Comparison of ENCODE assay signal across 9 mouse cellular contexts in genomic region chr17:50735955-50736533, GRCm38 (mm10).
DNase-seq lines count a peak whose midpoint lies in the region; ATAC-seq and TF ChIP-seq lines count a peak whose summit lies in the region.
"Had no signal": no experiment of that assay in that cellular context is flagged by ENCODE, and none has a peak within 500 bp of the region (broad histone marks: within the 10 kb centered on the region; RNA-seq: fewer than 3 reads in every experiment).

No protein-coding gene starts in this region.

- 43% methylated on average over 8 of the region's 8 CpGs for WGBS in hindbrain, postnatal 0 days

- TF ChIP-seq CTCF in testis, adult 2 months (IDR thresholded peaks at IDR 0.05; ENCODE audit: control insufficient read depth, insufficient read depth, insufficient replicate concordance, low read depth, low read length): no peak
- TF ChIP-seq CTCF in hindbrain, postnatal 0 days (IDR thresholded peaks at IDR 0.05; ENCODE audit: low read depth): no peak

- peak; percentile 31 to 33 for DNase-seq in cerebellum, adult 18-20 months
- DNase-seq in cerebellum, postnatal 36 days: no peak
- no peak for DNase-seq in testis, postnatal 14 days (ENCODE audit: low spot score)
- DNase-seq in hindbrain, postnatal 0 days (ENCODE audit: low spot score): peak; percentile 55
- DNase-seq in kidney, postnatal 10 days: no peak
- DNase-seq in frontal cortex, adult 2 months (ENCODE audit: extremely low spot score in 1 of 2, low spot score in 1 of 2): no peak
- DNase-seq in ovary, postnatal 10 days (ENCODE audit: low spot score): no peak

- H3K4me2 ChIP-seq in hindbrain, postnatal 0 days (ENCODE audit: low read depth, low read length): no peak overlapping the region

- H3K9me3 ChIP-seq in hindbrain, postnatal 0 days (ENCODE audit: low read length): no peaks in the 10 kb centered on the region

- ATAC-seq in hindbrain, postnatal 0 days: peak; percentile 55
- ATAC-seq: inflammation-experienced regulatory T-cells, adult 6 months had no signal

- H3K4me1 ChIP-seq in testis, adult 2 months (ENCODE audit: control insufficient read depth, insufficient read depth, low read length): peaks cover 3% of the 10 kb centered on the region; the same call in 1 of the 2 replicates
- H3K4me1 ChIP-seq in hindbrain, postnatal 0 days (ENCODE audit: insufficient read depth, low read length): peaks cover 15% of the 10 kb centered on the region; the same call in 1 of the 2 replicates

- peak overlapping the region; percentile 33; the same call in 1 of the 2 replicates for H3K27ac ChIP-seq in testis, adult 2 months (ENCODE audit: control insufficient read depth, insufficient read depth, low read depth, low read length)
- peak overlapping the region; percentile 45; the same call in 1 of the 2 replicates for H3K27ac ChIP-seq in hindbrain, postnatal 0 days

- no peaks in the 10 kb centered on the region for H3K27me3 ChIP-seq in testis, adult 2 months (ENCODE audit: control insufficient read depth, insufficient read depth, low read length)
- H3K27me3 ChIP-seq in hindbrain, postnatal 0 days (ENCODE audit: insufficient read depth, low read length): no peaks in the 10 kb centered on the region

- 0 out of 2 replicates have a peak overlapping the region, but pooled peaks have one; percentile 5 for H3K9ac ChIP-seq in hindbrain, postnatal 0 days (replicated peaks; ENCODE audit: low read length)

- H3K36me3 ChIP-seq in testis, adult 2 months (ENCODE audit: control insufficient read depth, insufficient read depth, low read length): 0 out of 2 replicates have a peak, but pooled peaks cover under 1% of the 10 kb centered on the region
- no peaks in the 10 kb centered on the region for H3K36me3 ChIP-seq in hindbrain, postnatal 0 days (ENCODE audit: insufficient read depth, low read length)

- no peak for TF ChIP-seq POLR2A in testis, adult 2 months (IDR thresholded peaks at IDR 0.05; ENCODE audit: control insufficient read depth, low read depth, low read length)

- H3K4me3 ChIP-seq in testis, adult 2 months (ENCODE audit: control insufficient read depth, low read depth, low read length): no peak overlapping the region
- H3K4me3 ChIP-seq in hindbrain, postnatal 0 days (ENCODE audit: low read length): no peak overlapping the region

Comparison
In these comparisons a context has a peak if more than half of its experiments do, and no peak if none do; other contexts are left out.
1. DNase-seq: peak in cerebellum, adult 18-20 months (2 of 2) and hindbrain, postnatal 0 days (single experiment); none in cerebellum, postnatal 36 days (0 of 2), testis, postnatal 14 days (single experiment), kidney, postnatal 10 days (single experiment), frontal cortex, adult 2 months (0 of 2) and ovary, postnatal 10 days (single experiment).